Mouse (Mus musculus) limb, embryonic 15.5 days (tissue): ENCODE data around the gene A630023A22Rik. TPM values are rescaled to one million over a fixed set of nuclear protein-coding genes. Genes with fewer than 3 reads are reported as not detected.

ENCODE experiments used
- ATAC-seq: fragments of 200-750 bp; cut with Nextera tagmentation; 2 replicates; pipeline ENCODE4 v1.8.0; 2017; ENCODE audit warnings: low read depth, moderate TSS enrichment; ENCODE audit not compliant: insufficient number of reproducible peaks, low FRiP score, low TSS enrichment
- H3K27ac ChIP-seq: fragments of 300-500 bp; sonication (generic); 2 replicates; pipeline ENCODE4 v1.5.1; 2015; ENCODE audit warnings: moderate library complexity, mild to moderate bottlenecking, inconsistent platforms
- H3K27me3 ChIP-seq: fragments of 300-500 bp; sonication (generic); 2 replicates; pipeline ENCODE4 v1.6.1; 2015; ENCODE audit warnings: inconsistent platforms
- H3K36me3 ChIP-seq: fragments of 300-500 bp; sonication (generic); 2 replicates; pipeline ENCODE4 v1.6.1; 2015; ENCODE audit warnings: inconsistent platforms
- H3K4me1 ChIP-seq: fragments of 300-500 bp; sonication (generic); 2 replicates; pipeline ENCODE4 v1.6.1; 2015; ENCODE audit warnings: inconsistent platforms
- H3K4me2 ChIP-seq: fragments of 300-500 bp; sonication (generic); 2 replicates; pipeline ENCODE4 v1.6.1; 2015; ENCODE audit warnings: mild to moderate bottlenecking, inconsistent platforms
- H3K4me3 ChIP-seq: fragments of 300-500 bp; sonication (generic); 2 replicates; pipeline ENCODE4 v1.5.1; 2015; ENCODE audit warnings: mild to moderate bottlenecking, inconsistent platforms
- H3K9ac ChIP-seq: fragments of 300-500 bp; sonication (generic); 2 replicates; pipeline ENCODE4 v1.6.1; 2015; ENCODE audit warnings: inconsistent platforms
- H3K9me3 ChIP-seq: fragments of 300-500 bp; sonication (generic); 2 replicates; pipeline ENCODE4 v1.6.1; 2016; ENCODE audit warnings: inconsistent platforms
- WGBS: fragments of 180-500 bp; shearing (Covaris S2); methylation state at CpG from one replicate; pipeline ENCODE4 v1.1.7; 2015; 5-methylcytosine and 5-hydroxymethylcytosine counted together
- polyA plus RNA-seq: library from polyadenylated mRNA; unstranded; fragments of >200 nt; fragmentation: Nextera tagmentation; extraction: Ambion mirVana; gene quantifications from 2 replicates; pipeline ENCODE4 v1.2.1, GENCODE M21; 2015

The A630023A22Rik gene
- 0.12 TPM in 1 of 2 replicates, not detected in the other for polyA plus RNA-seq

DNA sequence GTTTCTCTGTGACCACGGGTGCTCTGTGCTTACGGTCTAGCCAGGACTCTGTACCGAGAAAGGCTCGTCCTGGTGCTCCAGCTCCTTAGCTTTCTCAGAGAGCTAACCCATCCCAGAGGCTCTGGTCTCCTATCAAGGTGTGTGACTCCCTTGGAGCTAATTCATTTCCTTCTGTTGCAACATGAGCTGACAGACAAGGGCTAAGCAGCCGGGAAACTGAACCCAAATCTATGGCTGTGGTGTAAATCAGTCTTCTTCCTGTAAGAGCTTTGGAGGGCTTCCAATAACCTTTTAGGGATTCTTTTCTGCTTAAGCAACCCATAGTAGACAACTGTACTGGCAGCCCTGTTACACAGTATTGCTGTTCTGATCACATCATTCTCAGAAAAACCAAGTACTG, at the start of gene A630023A22Rik:
TSS of gene A630023A22Rik (minus strand) at position 154 of the 400 bp plus-strand sequence.
- no peak within 1 kb of the TSS for H3K4me3 ChIP-seq
- H3K27ac ChIP-seq = 0 out of 2 replicates have a peak within 1 kb of the TSS, but pooled peaks have one; percentile 35
- H3K4me1 ChIP-seq = peaks cover 20% of the 10 kb centered on the region
- H3K9ac ChIP-seq = no peak within 1 kb of the TSS
- H3K36me3 ChIP-seq = no peaks in the 10 kb centered on the region
- no peak for ATAC-seq
- 42% methylated on average over 5 of the region's 5 CpGs for WGBS
- H3K27me3 ChIP-seq = no peaks in the 10 kb centered on the region
- no peak within 1 kb of the TSS for H3K4me2 ChIP-seq
- no peaks in the 10 kb centered on the region for H3K9me3 ChIP-seq

- Histone ChIP-seq H3K9ac (no peak within 1 kb of the TSS), H3K27me3 (no peaks in the 10 kb centered on the region), H3K36me3 (no peaks in the 10 kb centered on the region), H3K9me3 (no peaks in the 10 kb centered on the region), H3K4me1 (peaks cover 10% of the 10 kb centered on the region), H3K4me2 (peak within 1 kb of the TSS; percentile 40), H3K4me3 (no peak within 1 kb of the TSS), H3K27ac (no peak within 1 kb of the TSS)
- ATAC-seq = peak; percentile 49; the same call in 1 of the 2 replicates
- 15% methylated on average over 16 of the region's 16 CpGs for WGBS
Measured at GRCm38 (mm10) chr14:34152342-34152741, 49.8 kb upstream of the A630023A22Rik start, which contains the start of gene Npy4r. Gene Npy4r (minus strand): TSS chr14:34152489.

DNA sequence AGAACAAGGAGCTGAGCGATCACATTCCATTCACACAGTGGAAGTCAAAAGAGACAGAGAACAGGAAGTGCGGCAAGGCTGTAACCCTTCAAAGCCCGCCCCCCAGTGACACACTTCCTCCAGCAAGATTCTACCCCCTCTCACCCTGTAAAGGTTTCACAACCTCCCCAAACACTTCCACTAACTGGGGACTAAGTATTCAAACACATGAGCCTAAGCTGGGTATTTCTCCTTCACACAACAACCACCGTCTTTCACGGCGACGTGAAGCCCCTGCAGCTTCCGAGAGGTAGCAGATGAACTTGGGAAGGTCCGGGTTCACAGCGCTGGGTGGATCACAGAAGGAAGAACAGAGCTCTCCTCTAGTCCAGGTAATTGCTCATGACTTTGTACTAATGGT, 40.4 kb upstream of the A630023A22Rik start:
- H3K4me3 ChIP-seq = no peak overlapping the region
- H3K4me2 ChIP-seq = no peak overlapping the region
- no peaks in the 10 kb centered on the region for H3K9me3 ChIP-seq
- no peaks in the 10 kb centered on the region for H3K36me3 ChIP-seq
- no peak overlapping the region for H3K9ac ChIP-seq
- ATAC-seq = no peak
- WGBS = 89% methylated on average over 10 of the region's 10 CpGs
- no peak overlapping the region for H3K27ac ChIP-seq
- no peaks in the 10 kb centered on the region for H3K27me3 ChIP-seq
- no peaks in the 10 kb centered on the region for H3K4me1 ChIP-seq

- Histone ChIP-seq H3K27ac (no peak overlapping the region), H3K9me3 (no peaks in the 10 kb centered on the region), H3K27me3 (no peaks in the 10 kb centered on the region), H3K4me1 (no peaks in the 10 kb centered on the region), H3K36me3 (no peaks in the 10 kb centered on the region), H3K4me2 (no peak overlapping the region), H3K4me3 (no peak overlapping the region), H3K9ac (no peak overlapping the region)
- WGBS = 74% methylated on average over 1 of the region's 1 CpGs
- ATAC-seq = no peak
Measured at GRCm38 (mm10) chr14:34142316-34142715, 39.8 kb upstream of the A630023A22Rik start.

- Histone ChIP-seq H3K4me1 (no peaks in the 10 kb centered on the region), H3K9me3 (no peaks in the 10 kb centered on the region), H3K36me3 (no peaks in the 10 kb centered on the region), H3K4me3 (no peak overlapping the region), H3K9ac (no peak overlapping the region), H3K4me2 (no peak overlapping the region), H3K27me3 (no peaks in the 10 kb centered on the region), H3K27ac (no peak overlapping the region)
- no peak for ATAC-seq
- WGBS = 77% methylated on average over 15 of the region's 15 CpGs
Measured at GRCm38 (mm10) chr14:34139671-34140664, 37.4 kb upstream of the A630023A22Rik start.

DNA sequence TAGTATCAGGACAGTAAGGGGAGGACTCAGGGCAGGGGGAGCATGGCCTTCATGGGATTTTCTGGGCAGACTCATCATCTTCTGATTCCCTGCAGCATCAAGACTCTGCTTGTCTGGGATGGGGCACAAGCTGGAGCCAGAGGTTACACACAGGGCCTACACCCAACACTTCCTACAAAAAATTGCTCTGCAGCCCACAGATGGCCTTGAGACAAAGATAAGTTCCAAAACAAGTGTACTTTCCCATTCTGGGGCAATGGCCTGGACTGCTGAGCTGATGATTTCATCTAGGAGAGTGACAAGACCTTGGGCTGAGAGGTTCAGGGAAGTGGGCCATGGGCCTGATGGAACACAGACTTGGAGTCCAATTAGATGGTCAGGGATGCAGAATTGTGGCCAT, 32.8 kb upstream of the A630023A22Rik start:
- Histone ChIP-seq H3K4me3 (no peak overlapping the region), H3K27me3 (peaks cover 2% of the 10 kb centered on the region; the same call in 1 of the 2 replicates), H3K4me1 (no peaks in the 10 kb centered on the region), H3K27ac (no peak overlapping the region), H3K4me2 (no peak overlapping the region), H3K9me3 (no peaks in the 10 kb centered on the region), H3K9ac (no peak overlapping the region), H3K36me3 (no peaks in the 10 kb centered on the region)
- ATAC-seq = no peak

DNA sequence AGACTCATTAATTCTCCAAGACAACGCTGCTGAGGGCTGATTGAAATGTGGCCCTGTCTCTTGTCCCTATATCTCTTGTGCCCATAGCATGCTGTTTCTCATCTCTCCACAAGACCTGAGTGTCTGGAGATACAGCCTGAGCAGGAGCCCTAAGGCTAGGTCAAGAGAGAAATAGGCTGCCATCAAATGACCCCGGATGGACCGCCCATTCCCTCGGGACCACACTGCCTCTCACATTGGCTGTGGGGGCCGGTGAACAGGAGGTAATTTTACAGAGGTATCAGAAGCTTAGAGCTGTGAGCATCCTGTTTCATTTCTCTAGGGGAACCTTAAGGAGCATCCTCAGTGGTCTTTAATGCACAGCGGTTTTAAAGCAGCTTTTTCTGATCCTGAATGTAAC, 28.7 kb upstream of the A630023A22Rik start:
- H3K27ac ChIP-seq = no peak overlapping the region
- H3K9ac ChIP-seq = no peak overlapping the region
- no peaks in the 10 kb centered on the region for H3K9me3 ChIP-seq
- 63% methylated on average over 6 of the region's 6 CpGs for WGBS
- H3K4me2 ChIP-seq = no peak overlapping the region
- no peak for ATAC-seq
- peaks cover 2% of the 10 kb centered on the region; the same call in 1 of the 2 replicates for H3K27me3 ChIP-seq
- no peak overlapping the region for H3K4me3 ChIP-seq
- no peaks in the 10 kb centered on the region for H3K4me1 ChIP-seq
- no peaks in the 10 kb centered on the region for H3K36me3 ChIP-seq

DNA sequence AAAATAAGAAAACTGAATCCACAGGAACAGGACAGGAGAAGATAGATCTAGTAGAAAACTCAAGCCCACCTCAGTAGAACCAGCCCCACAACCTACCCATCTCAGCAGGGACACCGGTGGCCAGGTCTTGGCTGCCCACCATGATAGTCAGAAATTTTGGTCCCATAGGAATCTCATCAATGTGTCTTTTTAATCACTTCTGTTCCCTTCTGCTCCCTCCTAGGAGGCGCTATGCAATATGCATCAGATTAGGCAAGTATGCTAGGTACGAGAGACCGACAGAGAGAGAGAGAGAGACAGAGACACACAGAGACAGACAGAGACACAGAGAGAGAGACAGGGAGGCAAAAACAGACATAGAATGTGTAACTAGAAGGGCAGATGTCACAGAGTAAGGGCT, 19.1 kb upstream of the A630023A22Rik start:
- Histone ChIP-seq H3K27ac (no peak overlapping the region), H3K4me2 (no peak overlapping the region), H3K27me3 (no peaks in the 10 kb centered on the region), H3K4me3 (no peak overlapping the region), H3K36me3 (no peaks in the 10 kb centered on the region), H3K9ac (no peak overlapping the region), H3K4me1 (no peaks in the 10 kb centered on the region), H3K9me3 (no peaks in the 10 kb centered on the region)
- WGBS = 86% methylated on average over 4 of the region's 4 CpGs
- no peak for ATAC-seq

DNA sequence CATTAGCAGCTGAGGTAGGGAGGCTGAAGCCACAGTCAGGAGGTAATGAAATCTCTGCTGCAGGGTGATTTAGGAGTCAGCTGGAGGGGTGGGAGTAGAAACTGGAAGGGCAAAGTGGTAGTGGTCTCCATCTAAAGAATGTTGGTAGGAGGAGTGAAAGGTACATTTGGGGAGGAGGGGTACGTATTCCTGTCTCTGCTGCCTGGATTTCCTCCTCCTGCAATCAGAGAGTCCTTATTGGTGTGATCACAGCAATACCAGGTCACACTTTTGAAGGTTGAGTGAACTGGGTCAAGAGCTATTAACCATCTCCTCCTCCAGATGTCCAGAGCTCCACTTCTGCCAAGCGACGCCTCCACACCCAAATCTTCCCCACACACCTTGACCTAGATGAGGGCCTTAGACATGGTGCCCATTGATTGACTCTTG, 18.4 kb upstream of the A630023A22Rik start:
- no peaks in the 10 kb centered on the region for H3K27me3 ChIP-seq
- no peak overlapping the region for H3K9ac ChIP-seq
- no peaks in the 10 kb centered on the region for H3K9me3 ChIP-seq
- H3K27ac ChIP-seq = no peak overlapping the region
- ATAC-seq = no peak
- H3K4me3 ChIP-seq = no peak overlapping the region
- no peaks in the 10 kb centered on the region for H3K4me1 ChIP-seq
- WGBS = 85% methylated on average over 3 of the region's 3 CpGs
- no peaks in the 10 kb centered on the region for H3K36me3 ChIP-seq
- no peak overlapping the region for H3K4me2 ChIP-seq

DNA sequence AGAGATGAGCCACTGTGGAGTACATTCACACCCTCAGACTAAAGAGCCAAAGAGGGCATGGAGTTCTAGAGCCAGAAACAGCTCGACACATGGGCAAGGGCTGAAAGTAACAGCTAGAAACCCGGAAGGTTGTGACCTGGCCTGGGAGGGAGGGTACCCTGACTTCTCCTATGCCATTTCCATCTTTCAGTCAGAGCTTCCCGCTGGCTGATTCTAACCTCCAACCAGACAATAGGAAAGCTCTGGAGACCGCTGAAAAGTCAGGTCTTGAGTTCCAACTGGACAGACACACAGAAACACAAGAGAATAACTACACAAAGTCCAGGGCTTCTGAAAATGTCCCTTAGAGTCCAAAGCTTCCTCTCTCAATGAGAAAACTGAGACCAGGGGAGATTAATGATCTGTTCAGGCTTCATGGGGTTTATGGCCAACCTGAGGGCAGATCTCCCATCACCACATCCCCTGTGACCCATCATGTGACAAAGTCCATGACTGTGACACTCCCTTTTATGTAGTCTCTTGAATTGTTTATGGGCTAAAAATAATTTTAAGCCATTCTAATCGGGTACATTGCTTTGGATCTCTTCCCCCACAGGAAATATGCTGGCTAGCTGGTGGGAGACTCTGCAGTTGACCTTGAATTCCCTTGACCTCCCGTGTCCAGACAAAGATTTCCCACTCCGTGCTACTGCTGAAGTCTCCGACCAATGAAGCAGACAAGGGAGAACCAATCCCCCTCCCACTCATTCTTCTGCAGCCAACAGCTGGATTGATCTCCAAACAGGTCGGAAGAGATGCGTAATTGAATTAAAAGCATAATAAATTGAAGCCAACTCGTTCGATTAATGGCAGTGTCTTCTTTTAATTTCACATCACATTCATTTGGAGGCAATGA, 17.7 kb upstream of the A630023A22Rik start:
- Histone ChIP-seq H3K36me3 (no peaks in the 10 kb centered on the region), H3K4me3 (no peak overlapping the region), H3K27ac (no peak overlapping the region), H3K9ac (no peak overlapping the region), H3K9me3 (no peaks in the 10 kb centered on the region), H3K4me2 (no peak overlapping the region), H3K27me3 (no peaks in the 10 kb centered on the region), H3K4me1 (no peaks in the 10 kb centered on the region)
- no peak for ATAC-seq
- WGBS = 73% methylated on average over 12 of the region's 12 CpGs

GRCm38 (mm10) chr14:34119046-34119723, 16.6 kb upstream of the A630023A22Rik start:
- Histone ChIP-seq H3K4me2 (no peak overlapping the region), H3K27me3 (no peaks in the 10 kb centered on the region), H3K9ac (no peak overlapping the region), H3K9me3 (no peaks in the 10 kb centered on the region), H3K4me3 (no peak overlapping the region), H3K27ac (no peak overlapping the region), H3K4me1 (no peaks in the 10 kb centered on the region), H3K36me3 (no peaks in the 10 kb centered on the region)
- ATAC-seq = no peak
- 69% methylated on average over 7 of the region's 7 CpGs for WGBS
